Mouse (Mus musculus) A20 (cell line): ENCODE measurements around the gene Tmem101.

ENCODE experiments used
- DNase-seq: peaks from one replicate; pipeline ENCODE4 v3.0.0-alpha.2; 2011; ENCODE audit warnings: low read depth, low spot score

The Tmem101 gene

GRCm38 (mm10) chr11:102156039-102156785 is at the start of gene Tmem101:
Tmem101 (minus strand) TSS chr11:102156404.
- peak; percentile 92 for DNase-seq

GRCm38 (mm10) chr11:102201408-102201821 is 45.2 kb upstream of the Tmem101 start:
- no peak for DNase-seq

GRCm38 (mm10) chr11:102199856-102200255 is 43.7 kb upstream of the Tmem101 start:
- no peak for DNase-seq

GRCm38 (mm10) chr11:102198245-102198644 is 42.0 kb upstream of the Tmem101 start:
- no peak for DNase-seq

- DNase-seq = no peak
Measured at GRCm38 (mm10) chr11:102196018-102196797, 40.0 kb upstream of the Tmem101 start.

- DNase-seq = no peak
Measured at GRCm38 (mm10) chr11:102193657-102194440, 37.6 kb upstream of the Tmem101 start.

GRCm38 (mm10) chr11:102190848-102191247 is 34.6 kb upstream of the Tmem101 start:
- no peak for DNase-seq

- peak; percentile 89 for DNase-seq
Measured at GRCm38 (mm10) chr11:102189461-102190436, 33.5 kb upstream of the Tmem101 start, which contains the start of gene G6pc3. G6pc3 (plus strand) TSS chr11:102189620.

- DNase-seq = no peak
Measured at GRCm38 (mm10) chr11:102188980-102189379, 32.8 kb upstream of the Tmem101 start.

GRCm38 (mm10) chr11:102186235-102186634 is 30.0 kb upstream of the Tmem101 start:
- DNase-seq = no peak

- DNase-seq = no peak
Measured at GRCm38 (mm10) chr11:102185677-102186076, 29.5 kb upstream of the Tmem101 start.

- peak; percentile 97 for DNase-seq
Measured at GRCm38 (mm10) chr11:102184646-102185495, 28.7 kb upstream of the Tmem101 start, which contains the start of gene Lsm12. Lsm12 (minus strand) TSS chr11:102185296.

GRCm38 (mm10) chr11:102184253-102184645 is 28.0 kb upstream of the Tmem101 start:
- no peak for DNase-seq

- no peak for DNase-seq
Measured at GRCm38 (mm10) chr11:102179836-102180235, 23.6 kb upstream of the Tmem101 start.

- no peak for DNase-seq
Measured at GRCm38 (mm10) chr11:102168689-102169088, 12.5 kb upstream of the Tmem101 start.

GRCm38 (mm10) chr11:102167539-102167938 is 11.3 kb upstream of the Tmem101 start:
- no peak for DNase-seq

- no peak for DNase-seq
Measured at GRCm38 (mm10) chr11:102165971-102166722, 9.9 kb upstream of the Tmem101 start.

- DNase-seq = no peak
Measured at GRCm38 (mm10) chr11:102159781-102160180, 3.6 kb upstream of the Tmem101 start.

- DNase-seq = peak; percentile 26
Measured at GRCm38 (mm10) chr11:102158024-102158423, 1.8 kb upstream of the Tmem101 start.
